Mouse (Mus musculus): ENCODE data around the gene Unc93b1. TPM values are rescaled to one million over a fixed set of nuclear protein-coding genes. Genes with fewer than 3 reads are reported as not detected.

The Unc93b1 gene
- polyA plus RNA-seq, 1 experiment from 2014 or later = 14.3 TPM

DNA sequence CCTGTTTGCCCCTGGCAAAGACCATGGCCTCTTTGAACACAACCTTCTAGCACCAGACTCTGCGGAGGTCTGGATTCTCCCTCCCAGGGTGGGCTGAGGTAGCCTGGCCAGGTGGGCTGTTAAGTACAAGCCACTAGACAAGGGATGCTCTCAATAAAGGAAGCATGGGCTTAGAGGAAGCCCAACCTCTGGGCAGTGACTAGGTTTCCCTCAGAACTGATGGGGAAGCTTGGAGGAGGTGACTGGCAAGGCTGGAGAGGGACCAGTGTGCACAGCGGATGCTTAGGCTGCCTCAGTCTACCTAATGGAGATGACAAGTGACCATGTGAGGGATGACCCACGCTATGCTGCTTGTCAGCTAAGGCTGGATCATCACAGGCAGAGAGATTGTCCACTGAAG is 57.0 kb downstream of the Unc93b1 start:
- Histone ChIP-seq H3K27ac (no peak overlapping the region), H3K9ac (no peak overlapping the region), H3K4me3 (no peak overlapping the region), H3K9me3 (replicated peaks) (no peaks in the 10 kb centered on the region), H3K27me3 (replicated peaks) (peaks cover 28% of the 10 kb centered on the region), H3K4me2 (no peak overlapping the region), H3K36me3 (peaks cover 5% of the 10 kb centered on the region; the same call in 1 of the 2 replicates), H3K4me1 (peaks cover 11% of the 10 kb centered on the region)
- WGBS (ENCODE audit: insufficient replicate concordance) = 68% methylated on average over 3 of the region's 3 CpGs
- ATAC-seq = no peak

DNA sequence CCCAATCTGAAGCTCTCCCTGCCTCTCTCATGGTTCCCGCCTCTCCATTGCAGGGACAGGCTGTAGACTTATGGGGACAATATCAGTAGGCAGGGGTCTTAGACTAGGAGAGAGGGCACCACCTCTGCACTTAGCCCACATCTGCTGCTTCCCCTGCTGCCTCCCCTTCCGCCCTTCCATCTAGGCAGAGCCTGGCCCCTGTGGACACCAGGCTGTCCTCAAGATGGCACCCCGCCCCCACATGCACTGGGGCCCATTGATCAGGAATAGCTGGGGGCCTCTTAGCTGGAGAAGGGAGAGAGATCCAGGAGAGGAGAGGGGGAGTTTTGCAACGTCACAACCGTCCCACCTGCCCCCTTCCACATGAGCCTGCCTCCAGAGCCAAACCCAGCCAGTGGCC is 57.4 kb downstream of the Unc93b1 start, which contains the start of gene Tbx10:
Gene Tbx10, plus strand, starts transcription at position 337 of the 400 bp plus-strand sequence.
- 40% methylated on average over 5 of the region's 5 CpGs for WGBS (ENCODE audit: insufficient replicate concordance)
- Histone ChIP-seq H3K4me3 (no peak within 1 kb of the TSS), H3K36me3 (peaks cover 5% of the 10 kb centered on the region; the same call in 1 of the 2 replicates), H3K4me1 (0 out of 2 replicates have a peak, but pooled peaks cover 9% of the 10 kb centered on the region), H3K9me3 (replicated peaks) (no peaks in the 10 kb centered on the region), H3K4me2 (no peak within 1 kb of the TSS), H3K27ac (no peak within 1 kb of the TSS), H3K9ac (no peak within 1 kb of the TSS), H3K27me3 (replicated peaks) (peaks cover 28% of the 10 kb centered on the region)
- no peak for ATAC-seq

DNA sequence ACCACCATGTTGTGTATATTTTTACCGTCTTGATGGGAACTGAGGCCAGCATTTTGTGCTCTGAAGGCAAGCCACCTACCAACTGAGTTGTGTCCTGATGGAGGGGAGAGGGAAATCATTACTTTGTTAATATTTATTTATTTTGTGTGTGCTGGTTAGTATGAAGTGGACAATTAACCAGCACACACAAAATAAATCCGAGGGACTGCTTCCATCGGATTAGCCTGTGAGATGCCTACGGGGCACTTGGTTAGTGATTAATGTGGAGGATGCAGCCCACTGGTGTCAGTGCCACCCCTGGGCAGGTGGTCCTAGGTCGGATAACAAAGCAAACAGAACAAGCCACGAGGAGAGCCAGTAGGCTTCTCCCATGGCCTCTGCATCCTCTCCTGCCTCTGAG is 59.9 kb downstream of the Unc93b1 start:
- Histone ChIP-seq H3K36me3 (no peaks in the 10 kb centered on the region), H3K27ac (no peak overlapping the region), H3K4me3 (no peak overlapping the region), H3K9ac (no peak overlapping the region), H3K27me3 (replicated peaks) (peaks cover 31% of the 10 kb centered on the region), H3K4me2 (no peak overlapping the region), H3K9me3 (replicated peaks) (no peaks in the 10 kb centered on the region), H3K4me1 (peaks cover 21% of the 10 kb centered on the region)
- 58% methylated on average over 6 of the region's 6 CpGs for WGBS (ENCODE audit: insufficient replicate concordance)
- ATAC-seq = no peak

DNA sequence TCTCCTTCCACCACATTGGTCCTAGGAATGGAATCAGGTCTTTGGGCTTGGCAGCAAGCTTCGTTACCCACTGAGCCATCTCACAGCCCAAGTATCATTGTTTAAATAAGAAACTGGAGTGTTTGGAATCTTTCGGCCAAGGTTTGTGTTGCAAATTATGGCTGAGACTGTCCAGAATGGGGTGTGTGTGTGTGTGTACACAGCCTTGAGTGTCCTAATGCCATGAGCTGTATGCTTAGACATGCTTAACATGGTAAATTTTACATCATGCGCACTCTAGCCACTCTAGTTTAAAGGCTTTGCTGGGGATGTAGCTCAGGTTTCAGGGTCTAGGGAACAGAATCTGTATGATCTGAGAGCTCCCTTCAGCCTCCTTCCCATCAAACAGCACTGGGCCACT is 60.5 kb downstream of the Unc93b1 start:
- WGBS (ENCODE audit: insufficient replicate concordance) = 81% methylated on average over 3 of the region's 3 CpGs
- peaks cover 31% of the 10 kb centered on the region for H3K27me3 ChIP-seq (replicated peaks)
- no peaks in the 10 kb centered on the region for H3K36me3 ChIP-seq
- no peak overlapping the region for H3K27ac ChIP-seq
- no peaks in the 10 kb centered on the region for H3K9me3 ChIP-seq (replicated peaks)
- ATAC-seq = no peak
- no peak overlapping the region for H3K9ac ChIP-seq
- H3K4me2 ChIP-seq = no peak overlapping the region
- no peak overlapping the region for H3K4me3 ChIP-seq
- H3K4me1 ChIP-seq = peaks cover 21% of the 10 kb centered on the region

- no peak for ATAC-seq
- peaks cover 31% of the 10 kb centered on the region for H3K27me3 ChIP-seq (replicated peaks)
- H3K36me3 ChIP-seq = no peaks in the 10 kb centered on the region
- H3K27ac ChIP-seq = no peak overlapping the region
- H3K9ac ChIP-seq = no peak overlapping the region
- no peak overlapping the region for H3K4me3 ChIP-seq
- H3K9me3 ChIP-seq (replicated peaks) = no peaks in the 10 kb centered on the region
- 58% methylated on average over 7 of the region's 7 CpGs for whole genome bisulfite sequencing (ENCODE audit: insufficient replicate concordance)
- peaks cover 27% of the 10 kb centered on the region for H3K4me1 ChIP-seq
- no peak overlapping the region for H3K4me2 ChIP-seq
Observed at GRCm38 (mm10) chr19:3996106-3996505, 61.1 kb downstream of the Unc93b1 start.

GRCm38 (mm10) chr19:3996747-3997146 is 61.8 kb downstream of the Unc93b1 start:
- peaks cover 34% of the 10 kb centered on the region for H3K4me1 ChIP-seq
- H3K27me3 ChIP-seq (replicated peaks) = peaks cover 28% of the 10 kb centered on the region
- H3K9me3 ChIP-seq (replicated peaks) = no peaks in the 10 kb centered on the region
- H3K4me3 ChIP-seq = no peak overlapping the region
- 71% methylated on average over 8 of the region's 8 CpGs for WGBS (ENCODE audit: insufficient replicate concordance)
- H3K4me2 ChIP-seq = no peak overlapping the region
- H3K9ac ChIP-seq = no peak overlapping the region
- H3K36me3 ChIP-seq = no peaks in the 10 kb centered on the region
- no peak overlapping the region for H3K27ac ChIP-seq
- no peak for ATAC-seq

DNA sequence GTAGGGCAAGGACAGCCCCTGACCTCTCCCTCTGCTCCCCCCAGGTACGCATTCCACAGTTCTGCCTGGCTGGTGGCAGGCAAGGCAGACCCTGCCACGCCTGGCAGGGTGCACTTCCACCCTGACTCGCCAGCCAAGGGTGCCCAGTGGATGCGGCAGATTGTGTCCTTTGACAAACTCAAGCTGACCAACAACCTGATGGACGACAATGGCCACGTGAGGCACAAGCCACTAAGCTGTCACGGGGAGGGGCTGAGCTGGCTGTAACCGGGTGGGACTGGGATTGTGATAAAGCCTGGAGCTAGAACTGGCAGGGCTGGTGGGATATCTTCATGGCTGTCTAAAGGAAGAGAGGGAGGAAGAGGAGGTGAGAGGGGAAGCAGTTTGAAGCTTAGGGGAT is 62.2 kb downstream of the Unc93b1 start:
- Histone ChIP-seq H3K27me3 (replicated peaks) (peaks cover 23% of the 10 kb centered on the region), H3K9me3 (replicated peaks) (no peaks in the 10 kb centered on the region), H3K36me3 (no peaks in the 10 kb centered on the region), H3K9ac (no peak overlapping the region), H3K4me1 (peaks cover 38% of the 10 kb centered on the region), H3K4me3 (no peak overlapping the region), H3K4me2 (no peak overlapping the region), H3K27ac (no peak overlapping the region)
- no peak for ATAC-seq
- 50% methylated on average over 8 of the region's 8 CpGs for WGBS (ENCODE audit: insufficient replicate concordance)

DNA sequence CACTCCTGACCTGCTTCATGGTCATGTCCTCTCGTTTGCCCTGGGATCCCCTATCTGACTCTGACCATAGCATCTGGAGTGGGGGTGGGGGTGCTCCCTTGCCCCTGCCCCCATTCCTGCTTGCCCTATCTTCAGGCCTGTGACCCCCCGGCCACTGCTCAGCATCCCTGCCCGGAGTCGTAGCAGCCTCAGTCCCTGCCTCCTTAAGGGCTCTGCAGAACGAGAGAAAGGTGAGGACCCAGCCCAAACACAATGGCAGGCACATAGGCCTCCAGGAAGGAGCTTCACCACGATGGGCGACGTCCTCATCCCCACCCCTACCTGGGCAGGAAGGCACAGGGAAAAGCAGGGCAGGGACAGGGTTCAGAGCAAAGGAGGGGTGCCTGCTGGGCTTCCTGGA is 63.3 kb downstream of the Unc93b1 start:
- no peaks in the 10 kb centered on the region for H3K36me3 ChIP-seq
- no peak for ATAC-seq
- no peak overlapping the region for H3K4me3 ChIP-seq
- no peak overlapping the region for H3K27ac ChIP-seq
- H3K4me2 ChIP-seq = no peak overlapping the region
- H3K4me1 ChIP-seq = peaks cover 32% of the 10 kb centered on the region
- H3K27me3 ChIP-seq (replicated peaks) = peaks cover 13% of the 10 kb centered on the region
- WGBS (ENCODE audit: insufficient replicate concordance) = 68% methylated on average over 8 of the region's 8 CpGs
- H3K9ac ChIP-seq = no peak overlapping the region
- H3K9me3 ChIP-seq (replicated peaks) = no peaks in the 10 kb centered on the region

Other genes with a start within 250 kb of the Unc93b1 start
- 2.7 TPM in 2 replicates for gene Lrp5, start 248.6 kb upstream of the Unc93b1 start, polyA plus RNA-seq (2016; fragmentation: Nextera tagmentation; extraction: Ambion mirVana)
- gene 1810055G02Rik, start 226.9 kb upstream of the Unc93b1 start, polyA plus RNA-seq (2016; fragmentation: Nextera tagmentation; extraction: Ambion mirVana) = 16.4 and 16.5 TPM in 2 replicates
- gene Kmt5b, start 167.8 kb upstream of the Unc93b1 start, polyA plus RNA-seq (2016; fragmentation: Nextera tagmentation; extraction: Ambion mirVana) = 12.5 and 13.4 TPM in 2 replicates
- gene Chka, start 83.4 kb upstream of the Unc93b1 start, polyA plus RNA-seq (2016; fragmentation: Nextera tagmentation; extraction: Ambion mirVana) = 25.5 and 26.7 TPM in 2 replicates
- gene Tcirg1, start 28.1 kb upstream of the Unc93b1 start, polyA plus RNA-seq (2016; fragmentation: Nextera tagmentation; extraction: Ambion mirVana) = 24.7 and 26.1 TPM in 2 replicates
- gene Ndufs8, start 22.4 kb upstream of the Unc93b1 start, polyA plus RNA-seq (2016; fragmentation: Nextera tagmentation; extraction: Ambion mirVana) = 197 and 218 TPM in 2 replicates
- 1.8 and 1.9 TPM in 2 replicates for gene Aldh3b1, start 5.4 kb upstream of the Unc93b1 start, polyA plus RNA-seq (2016; fragmentation: Nextera tagmentation; extraction: Ambion mirVana)
- gene Aldh3b3, start 23.5 kb downstream of the Unc93b1 start, polyA plus RNA-seq (2016; fragmentation: Nextera tagmentation; extraction: Ambion mirVana) = 0.04 TPM in 1 of 2 replicates, not detected in the other
- gene Aldh3b2, start 37.1 kb downstream of the Unc93b1 start, polyA plus RNA-seq (2016; fragmentation: Nextera tagmentation; extraction: Ambion mirVana) = 0.14 and 0.22 TPM in 2 replicates
- gene Acy3, start 51.4 kb downstream of the Unc93b1 start, polyA plus RNA-seq (2016; fragmentation: Nextera tagmentation; extraction: Ambion mirVana) = 9.1 and 10.0 TPM in 2 replicates
- gene Tbx10, start 57.6 kb downstream of the Unc93b1 start, polyA plus RNA-seq (2016; fragmentation: Nextera tagmentation; extraction: Ambion mirVana) = 1.2 and 1.3 TPM in 2 replicates
- 18.6 and 21.0 TPM in 2 replicates for gene Nudt8, start 65.4 kb downstream of the Unc93b1 start, polyA plus RNA-seq (2016; fragmentation: Nextera tagmentation; extraction: Ambion mirVana)
- gene Gm49405, start 65.4 kb downstream of the Unc93b1 start, polyA plus RNA-seq (2016; fragmentation: Nextera tagmentation; extraction: Ambion mirVana) = 0.85 and 1.1 TPM in 2 replicates
- gene Doc2g, start 68.1 kb downstream of the Unc93b1 start, polyA plus RNA-seq (2016; fragmentation: Nextera tagmentation; extraction: Ambion mirVana) = 1.3 and 1.5 TPM in 2 replicates
- gene Ndufv1, start 77.6 kb downstream of the Unc93b1 start, polyA plus RNA-seq (2016; fragmentation: Nextera tagmentation; extraction: Ambion mirVana) = 186 and 187 TPM in 2 replicates
- 583 and 622 TPM in 2 replicates for gene Gstp1, start 102.8 kb downstream of the Unc93b1 start, polyA plus RNA-seq (2016; fragmentation: Nextera tagmentation; extraction: Ambion mirVana)
- gene Gstp2, start 110.8 kb downstream of the Unc93b1 start, polyA plus RNA-seq (2016; fragmentation: Nextera tagmentation; extraction: Ambion mirVana) = 6.2 and 7.3 TPM in 2 replicates
- gene Gstp3, start 124.4 kb downstream of the Unc93b1 start, polyA plus RNA-seq (2016; fragmentation: Nextera tagmentation; extraction: Ambion mirVana) = 15.0 and 18.5 TPM in 2 replicates
- gene Cabp2, start 146.4 kb downstream of the Unc93b1 start, polyA plus RNA-seq (2016; fragmentation: Nextera tagmentation; extraction: Ambion mirVana) = 0.37 and 0.53 TPM in 2 replicates
- 93.2 and 101 TPM in 2 replicates for gene Cdk2ap2, start 162.0 kb downstream of the Unc93b1 start, polyA plus RNA-seq (2016; fragmentation: Nextera tagmentation; extraction: Ambion mirVana)
- 4.8 and 5.0 TPM in 2 replicates for gene Pitpnm1, start 164.8 kb downstream of the Unc93b1 start, polyA plus RNA-seq (2016; fragmentation: Nextera tagmentation; extraction: Ambion mirVana)
- gene Aip, start 190.7 kb downstream of the Unc93b1 start, polyA plus RNA-seq (2016; fragmentation: Nextera tagmentation; extraction: Ambion mirVana) = 42.0 and 43.6 TPM in 2 replicates
- not detected in 2 replicates for gene Gpr152, start 204.6 kb downstream of the Unc93b1 start, polyA plus RNA-seq (2016; fragmentation: Nextera tagmentation; extraction: Ambion mirVana)
- gene Cabp4, start 208.8 kb downstream of the Unc93b1 start, polyA plus RNA-seq (2016; fragmentation: Nextera tagmentation; extraction: Ambion mirVana) = 0.06 and 0.07 TPM in 2 replicates
- gene Coro1b, start 213.4 kb downstream of the Unc93b1 start, polyA plus RNA-seq (2016; fragmentation: Nextera tagmentation; extraction: Ambion mirVana) = 86.5 and 86.9 TPM in 2 replicates
- 24.3 and 26.2 TPM in 2 replicates for gene Ptprcap, start 218.4 kb downstream of the Unc93b1 start, polyA plus RNA-seq (2016; fragmentation: Nextera tagmentation; extraction: Ambion mirVana)
- gene Rps6kb2, start 228.2 kb downstream of the Unc93b1 start, polyA plus RNA-seq (2016; fragmentation: Nextera tagmentation; extraction: Ambion mirVana) = 39.1 and 39.4 TPM in 2 replicates
- 0.93 and 1.3 TPM in 2 replicates for gene Carns1, start 240.3 kb downstream of the Unc93b1 start, polyA plus RNA-seq (2016; fragmentation: Nextera tagmentation; extraction: Ambion mirVana)